Mouse (Mus musculus) liver, postnatal 0 days (tissue): ENCODE data around the gene Smox.

Source experiments
- CTCF ChIP-seq: sonication (generic); IDR thresholded peaks from 2 replicates; pipeline ENCODE4 v1.5.1; 2016; ENCODE audit warnings: antibody characterized with exemption, low read depth
- EP300 ChIP-seq: IDR thresholded peaks from 2 replicates; pipeline ENCODE4 v1.6.1; 2016; ENCODE audit warnings: antibody characterized with exemption, low read depth, mild to moderate bottlenecking

- TF ChIP-seq CTCF, result no peak
- no peak for TF ChIP-seq EP300
Measured at GRCm38 (mm10) chr2:131449720-131450119, 41.6 kb upstream of the Smox start.
